Mouse (Mus musculus): ENCODE data around the gene Crocc2. TPM values are rescaled to one million over a fixed set of nuclear protein-coding genes. Genes with fewer than 3 reads are reported as not detected.

Gene Crocc2
- polyA plus RNA-seq, 2 experiments, result 0.02 TPM; not detected in 1

- DNase-seq (ENCODE audit: low read depth in 3 of 3, low spot score in 3 of 3) (no peak), ATAC-seq (ENCODE audit: insufficient read depth) (no peak)
- Histone ChIP-seq H3K4me2 (ENCODE audit: low read depth) (no peak overlapping the region), H3K9ac (replicated peaks) (no peak overlapping the region), H3K9me3 (ENCODE audit: control insufficient read depth, low read length) (no peaks in the 10 kb centered on the region), H3K4me1 (replicated peaks; ENCODE audit: control insufficient read depth in 2 of 2, insufficient read depth in 2 of 2, low read length in 1 of 2) (peaks cover 0 to 5% of the 10 kb centered on the region in 2 experiments; a peak in 1 of 4 replicates), H3K27me3 (ENCODE audit: control insufficient read depth, insufficient read depth, low read length) (no peaks in the 10 kb centered on the region), H3K36me3 (replicated peaks; ENCODE audit: control insufficient read depth, insufficient read depth, low read depth) (no peaks in the 10 kb centered on the region), H3K4me3 (ENCODE audit: insufficient read depth in 1 of 2, low read depth in 2 of 2, low read length in 2 of 2) (no peak overlapping the region), H3K27ac (no peak overlapping the region)
- TF ChIP-seq CTCF (IDR thresholded peaks at IDR 0.05; ENCODE audit: low read depth) (no peak), EP300 (IDR thresholded peaks at IDR 0.05; ENCODE audit: low read depth) (no peak)
- WGBS (ENCODE audit: insufficient replicate concordance), result 55% methylated on average over 8 of the region's 8 CpGs
Measured at GRCm38 (mm10) chr1:93128209-93128608, 40.3 kb upstream of the Crocc2 start.

GRCm38 (mm10) chr1:93128710-93129349 lies 39.7 kb upstream of the Crocc2 start:
- Histone ChIP-seq H3K27ac (no peak overlapping the region), H3K27me3 (ENCODE audit: control insufficient read depth, insufficient read depth, low read length) (no peaks in the 10 kb centered on the region), H3K9ac (replicated peaks) (no peak overlapping the region), H3K4me1 (replicated peaks; ENCODE audit: control insufficient read depth in 2 of 2, insufficient read depth in 2 of 2, low read length in 1 of 2) (peaks cover 0 to 4% of the 10 kb centered on the region in 2 experiments; a peak in 1 of 4 replicates), H3K4me2 (ENCODE audit: low read depth) (no peak overlapping the region), H3K36me3 (replicated peaks; ENCODE audit: control insufficient read depth, insufficient read depth, low read depth) (no peaks in the 10 kb centered on the region), H3K4me3 (ENCODE audit: insufficient read depth in 1 of 2, low read depth in 2 of 2, low read length in 2 of 2) (no peak overlapping the region), H3K9me3 (ENCODE audit: control insufficient read depth, low read length) (no peaks in the 10 kb centered on the region)
- DNase-seq (ENCODE audit: low read depth in 3 of 3, low spot score in 3 of 3), result no peak
- no peak for ATAC-seq (ENCODE audit: insufficient read depth)
- WGBS (ENCODE audit: insufficient replicate concordance), result 20% methylated on average over 6 of the region's 6 CpGs
- peak; percentile 69 for TF ChIP-seq CTCF (IDR thresholded peaks at IDR 0.05; ENCODE audit: low read depth)
- TF ChIP-seq EP300 (IDR thresholded peaks at IDR 0.05; ENCODE audit: low read depth), result no peak

GRCm38 (mm10) chr1:93130242-93130983 lies 38.1 kb upstream of the Crocc2 start:
- Histone ChIP-seq H3K27ac (no peak overlapping the region), H3K36me3 (replicated peaks; ENCODE audit: control insufficient read depth, insufficient read depth, low read depth) (no peaks in the 10 kb centered on the region), H3K27me3 (ENCODE audit: control insufficient read depth, insufficient read depth, low read length) (no peaks in the 10 kb centered on the region), H3K9me3 (ENCODE audit: control insufficient read depth, low read length) (no peaks in the 10 kb centered on the region), H3K9ac (replicated peaks) (no peak overlapping the region), H3K4me3 (ENCODE audit: insufficient read depth in 1 of 2, low read depth in 2 of 2, low read length in 2 of 2) (no peak overlapping the region), H3K4me2 (ENCODE audit: low read depth) (no peak overlapping the region), H3K4me1 (replicated peaks; ENCODE audit: control insufficient read depth in 2 of 2, insufficient read depth in 2 of 2, low read length in 1 of 2) (no peaks in the 10 kb centered on the region)
- TF ChIP-seq CTCF (IDR thresholded peaks at IDR 0.05; ENCODE audit: low read depth) (no peak), EP300 (IDR thresholded peaks at IDR 0.05; ENCODE audit: low read depth) (no peak)
- DNase-seq (ENCODE audit: low read depth in 3 of 3, low spot score in 3 of 3) (no peak), ATAC-seq (ENCODE audit: insufficient read depth) (no peak)
- WGBS (ENCODE audit: insufficient replicate concordance), result 51% methylated on average over 10 of the region's 10 CpGs

- TF ChIP-seq EP300 (IDR thresholded peaks at IDR 0.05; ENCODE audit: low read depth) (no peak), CTCF (IDR thresholded peaks at IDR 0.05; ENCODE audit: low read depth) (no peak)
- H3K4me3 ChIP-seq (ENCODE audit: insufficient read depth in 1 of 2, low read depth in 2 of 2, low read length in 2 of 2), result no peak overlapping the region
- no peak overlapping the region for H3K4me2 ChIP-seq (ENCODE audit: low read depth)
- WGBS (ENCODE audit: insufficient replicate concordance), result 40% methylated on average over 8 of the region's 8 CpGs
- no peak overlapping the region for H3K27ac ChIP-seq
- peak; percentile 40; the same call in 1 of the 2 replicates for ATAC-seq (ENCODE audit: insufficient read depth)
- no peaks in the 10 kb centered on the region for H3K27me3 ChIP-seq (ENCODE audit: control insufficient read depth, insufficient read depth, low read length)
- H3K4me1 ChIP-seq (replicated peaks; ENCODE audit: control insufficient read depth in 2 of 2, insufficient read depth in 2 of 2, low read length in 1 of 2), result no peaks in the 10 kb centered on the region
- H3K36me3 ChIP-seq (replicated peaks; ENCODE audit: control insufficient read depth, insufficient read depth, low read depth), result no peaks in the 10 kb centered on the region
- no peak for DNase-seq (ENCODE audit: low read depth in 3 of 3, low spot score in 3 of 3)
- H3K9me3 ChIP-seq (ENCODE audit: control insufficient read depth, low read length), result no peaks in the 10 kb centered on the region
- no peak overlapping the region for H3K9ac ChIP-seq (replicated peaks)
Measured at GRCm38 (mm10) chr1:93132676-93133075, 35.8 kb upstream of the Crocc2 start.

GRCm38 (mm10) chr1:93135036-93135526 lies 33.4 kb upstream of the Crocc2 start, which contains the start of gene Agxt:
Gene Agxt (plus strand): TSS chr1:93135240.
- Histone ChIP-seq H3K9ac (replicated peaks) (no peak within 1 kb of the TSS), H3K36me3 (replicated peaks; ENCODE audit: control insufficient read depth, insufficient read depth, low read depth) (no peaks in the 10 kb centered on the region), H3K27me3 (ENCODE audit: control insufficient read depth, insufficient read depth, low read length) (no peaks in the 10 kb centered on the region), H3K4me1 (replicated peaks; ENCODE audit: control insufficient read depth in 2 of 2, insufficient read depth in 2 of 2, low read length in 1 of 2) (peaks cover 0 to 2% of the 10 kb centered on the region in 2 experiments; a peak in 1 of 4 replicates), H3K4me3 (ENCODE audit: insufficient read depth in 1 of 2, low read depth in 2 of 2, low read length in 2 of 2) (no peak within 1 kb of the TSS), H3K4me2 (ENCODE audit: low read depth) (no peak within 1 kb of the TSS), H3K9me3 (ENCODE audit: control insufficient read depth, low read length) (no peaks in the 10 kb centered on the region), H3K27ac (no peak within 1 kb of the TSS)
- TF ChIP-seq EP300 (IDR thresholded peaks at IDR 0.05; ENCODE audit: low read depth), result no peak
- no peak for TF ChIP-seq CTCF (IDR thresholded peaks at IDR 0.05; ENCODE audit: low read depth)
- DNase-seq (ENCODE audit: low read depth in 3 of 3, low spot score in 3 of 3), result no peak
- 66% methylated on average over 12 of the region's 12 CpGs for WGBS (ENCODE audit: insufficient replicate concordance)
- no peak for ATAC-seq (ENCODE audit: insufficient read depth)
